Mouse (Mus musculus): ENCODE measurements around the gene Rps23. TPM values are rescaled to one million over a fixed set of nuclear protein-coding genes. Genes with fewer than 3 reads are reported as not detected.

Rps23 gene
- polyA plus RNA-seq (2012; rRNA removed; ENCODE audit: low replicate concordance), result 167 and 332 TPM in 2 replicates

DNA sequence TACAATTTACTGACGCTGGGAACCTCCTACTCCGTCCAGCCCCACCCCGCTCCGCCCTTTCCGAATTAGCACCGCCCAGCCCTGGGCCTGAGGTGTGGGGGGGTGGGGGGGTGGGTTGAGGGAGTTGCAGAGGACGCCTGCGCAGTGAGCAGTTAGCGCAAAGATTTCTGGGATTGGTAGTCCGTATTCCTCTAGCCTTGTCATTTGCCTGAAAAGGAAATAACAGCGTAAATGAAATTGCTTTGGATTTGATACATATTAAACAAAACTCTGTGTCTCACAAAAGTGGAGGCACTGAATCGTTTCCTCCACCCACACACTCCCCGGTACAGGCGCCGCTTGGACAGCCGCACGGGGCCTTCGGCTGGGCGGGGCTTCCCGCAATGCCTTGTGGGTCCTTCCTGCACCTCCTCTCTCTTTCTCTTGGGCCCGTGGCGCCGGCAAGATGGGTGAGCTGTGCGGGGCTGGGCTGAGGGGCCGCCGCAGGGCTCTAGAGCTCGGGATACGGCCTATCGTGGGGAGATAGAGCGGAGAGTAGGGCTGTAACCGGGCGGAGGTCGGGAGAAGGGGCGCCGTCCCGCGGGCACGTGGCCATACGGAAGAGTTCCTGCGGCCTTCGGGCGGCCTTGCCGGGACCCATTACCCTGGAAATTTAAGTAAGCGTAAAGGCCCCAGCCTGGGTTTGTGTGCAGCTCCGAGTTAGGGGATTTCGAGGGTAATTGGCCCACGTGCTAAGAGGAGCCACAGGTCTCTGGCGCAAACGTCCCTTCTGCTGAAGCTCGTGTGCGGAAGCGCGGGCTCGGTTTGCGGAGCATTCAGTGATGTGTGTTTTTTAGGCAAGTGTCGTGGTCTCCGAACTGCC lies at the start of gene Rps23:
Gene Rps23, plus strand, starts transcription at position 208 of the 862 bp plus-strand sequence.

DNA sequence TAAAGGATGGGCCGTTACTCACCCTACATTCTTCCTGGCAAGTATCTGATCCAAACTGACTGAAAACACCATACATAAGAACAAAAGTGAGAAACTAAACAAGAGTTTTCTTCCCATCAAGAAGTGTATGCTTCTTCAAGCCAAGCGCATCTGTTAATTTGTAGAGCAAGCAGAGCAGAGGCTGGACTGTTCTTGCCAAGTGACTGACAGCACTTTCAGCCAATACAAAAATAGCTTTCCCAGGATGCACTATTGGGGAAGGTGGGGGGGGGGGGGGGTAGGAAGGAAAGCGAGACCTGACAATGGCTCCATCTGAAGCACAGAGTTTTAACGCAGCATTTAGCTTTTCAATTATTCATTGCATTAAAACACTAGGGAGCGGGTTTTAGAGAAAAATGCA lies 17.6 kb upstream of the Rps23 start, which contains the start of gene Atp6ap1l:
Gene Atp6ap1l, minus strand, starts transcription at position 180 of the 400 bp plus-strand sequence.

Other genes with a start within 250 kb of the Rps23 start
- 0.12 TPM in 1 of 2 replicates, not detected in the other for gene Atp6ap1l, start 17.6 kb upstream of the Rps23 start, polyA plus RNA-seq (2012; rRNA removed; ENCODE audit: low replicate concordance)